Mouse (Mus musculus) left cerebral cortex, adult 18-20 months (tissue): ENCODE results near the gene Rps9. TPM values are rescaled to one million over a fixed set of nuclear protein-coding genes. Genes with fewer than 3 reads are reported as not detected.
"Not testable (repeated sequence)": the region's sequence is repeated elsewhere in the genome, so short reads cannot be mapped to it uniquely, and the experiment has no call there.

ENCODE experiments used
- DNase-seq, 2 experiments: peaks; one replicate each; pipeline ENCODE4 v3.0.0; 2021 to 2022; ENCODE audit warnings: low spot score in 2 of 2, mixed read lengths in 1 of 2
- total RNA-seq, 2 experiments: library from RNA; stranded (reverse); gene quantifications; 2 replicates each; pipeline ENCODE4 v1.2.3; 2021

Rps9 gene
- total RNA-seq, 2 experiments from 2014 or later = 337 to 359 TPM

GRCm38 (mm10) chr7:3694076-3694948 lies 9.5 kb upstream of the Rps9 start:
- peak in 1 of 2 experiments; percentile 44 for DNase-seq

DNA sequence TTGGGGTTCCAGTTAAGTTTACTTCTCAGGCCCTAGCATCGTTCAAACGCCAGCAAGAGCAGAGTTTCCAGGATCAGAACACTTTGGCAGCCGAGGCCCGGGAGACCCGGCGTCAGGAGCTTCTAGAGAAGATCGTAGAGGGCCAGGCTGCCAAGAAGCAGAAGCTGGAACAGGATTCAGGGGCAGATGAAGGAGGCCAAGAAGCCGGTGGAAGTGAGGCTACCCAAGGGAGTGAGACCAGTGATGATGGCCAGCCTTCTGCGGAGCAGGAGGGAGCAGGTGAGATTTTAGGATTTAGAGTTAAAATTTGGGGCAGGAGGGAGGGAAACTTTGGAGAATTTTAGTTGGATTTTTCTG lies 8.9 kb upstream of the Rps9 start:
- DNase-seq = not testable (repeated sequence)

- no peak for DNase-seq
Measured at GRCm38 (mm10) chr7:3698471-3698870, 5.3 kb upstream of the Rps9 start.

- DNase-seq = no peak
Measured at GRCm38 (mm10) chr7:3703148-3703878, 480 bp upstream of the Rps9 start.

DNA sequence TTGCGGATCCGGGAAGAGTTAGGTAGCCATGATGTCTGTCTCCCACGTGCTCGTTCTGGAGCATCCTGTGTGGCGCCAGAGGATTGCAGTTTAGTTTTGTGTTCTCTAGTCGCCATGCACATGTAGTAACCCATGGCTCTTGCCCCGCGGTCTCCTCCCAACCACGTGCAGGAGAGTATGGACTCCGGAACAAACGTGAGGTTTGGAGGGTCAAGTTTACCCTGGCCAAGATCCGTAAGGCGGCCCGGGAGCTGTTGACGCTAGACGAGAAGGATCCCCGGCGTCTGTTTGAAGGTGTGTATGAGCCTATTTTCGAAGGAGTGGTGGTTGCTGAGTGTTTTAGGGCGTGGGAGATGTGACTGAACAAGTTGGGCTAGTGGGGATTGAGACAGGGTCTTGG lies 682 bp downstream of the Rps9 start:
- no peak for DNase-seq

DNA sequence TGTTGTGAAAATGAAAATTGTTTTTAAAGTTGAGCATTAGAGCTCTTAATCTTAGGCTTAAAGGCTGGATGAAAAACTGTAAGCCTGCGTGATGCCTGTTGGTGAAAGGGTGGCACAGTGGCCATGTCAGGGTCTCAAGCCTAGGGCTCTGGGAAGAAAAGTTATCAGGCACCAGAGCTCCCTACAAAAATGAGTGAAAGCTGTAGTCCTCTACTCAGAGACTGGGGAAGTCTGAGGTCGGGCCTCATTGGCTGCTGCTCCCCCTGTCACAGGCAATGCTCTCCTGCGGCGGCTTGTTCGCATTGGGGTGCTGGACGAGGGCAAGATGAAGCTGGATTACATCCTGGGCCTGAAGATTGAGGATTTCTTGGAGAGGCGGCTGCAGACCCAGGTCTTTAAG lies 1.7 kb downstream of the Rps9 start:
- not testable (repeated sequence) for DNase-seq

- no peak for DNase-seq
Measured at GRCm38 (mm10) chr7:3705911-3706310, 2.1 kb downstream of the Rps9 start.

GRCm38 (mm10) chr7:3706343-3706934 lies 2.6 kb downstream of the Rps9 start:
- DNase-seq = no peak

DNA sequence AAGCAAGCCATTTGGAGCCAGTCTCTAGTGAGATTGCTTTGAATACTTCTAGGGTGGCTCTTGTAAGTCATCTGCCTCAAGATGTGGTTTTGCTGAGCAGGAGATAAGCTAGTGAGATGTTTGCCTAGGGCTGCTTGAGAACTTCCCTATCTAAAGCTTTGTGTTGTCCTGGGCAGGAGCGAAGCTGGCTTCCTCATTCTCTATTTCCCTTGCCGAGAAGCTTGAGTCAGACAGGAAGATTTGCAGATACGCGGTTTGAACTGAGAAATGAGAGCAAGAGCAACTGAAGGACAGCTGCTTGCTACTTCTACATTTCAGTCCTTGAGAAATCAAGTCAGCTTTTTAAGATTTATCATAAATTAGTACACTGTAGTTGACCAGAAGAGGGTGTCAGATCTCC lies 3.2 kb downstream of the Rps9 start:
- no peak for DNase-seq

- no peak for DNase-seq
Measured at GRCm38 (mm10) chr7:3707568-3708413, 4.0 kb downstream of the Rps9 start.

GRCm38 (mm10) chr7:3708447-3708980 lies 4.7 kb downstream of the Rps9 start:
- DNase-seq = not testable (repeated sequence)

DNA sequence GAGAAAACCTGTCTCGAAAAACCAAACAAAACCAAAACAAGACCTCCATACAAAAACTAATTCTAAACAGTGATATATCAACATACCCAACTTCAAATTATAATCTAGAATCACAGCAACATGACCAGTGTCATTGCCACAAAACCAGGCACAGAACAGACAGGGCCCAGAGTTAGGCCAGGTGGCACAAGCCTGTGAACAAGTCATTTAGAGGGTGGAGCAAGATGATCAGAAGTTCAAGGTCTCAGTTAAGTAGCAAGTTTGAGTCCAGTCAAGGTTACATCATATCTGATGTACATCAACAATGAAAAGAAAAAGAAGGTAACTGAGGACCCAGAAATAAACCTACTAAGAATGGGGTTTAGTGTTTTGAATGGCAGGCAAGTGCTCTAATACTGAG lies 5.2 kb downstream of the Rps9 start:
- no peak for DNase-seq

GRCm38 (mm10) chr7:3712264-3712942 lies 8.6 kb downstream of the Rps9 start:
- no peak for DNase-seq

- DNase-seq = no peak
Measured at GRCm38 (mm10) chr7:3715249-3715648, 11.5 kb downstream of the Rps9 start.

- not testable (repeated sequence) for DNase-seq
Measured at GRCm38 (mm10) chr7:3720268-3720667, 16.5 kb downstream of the Rps9 start, which contains the start of gene Pirb. Pirb (minus strand) TSS chr7:3720391.

DNA sequence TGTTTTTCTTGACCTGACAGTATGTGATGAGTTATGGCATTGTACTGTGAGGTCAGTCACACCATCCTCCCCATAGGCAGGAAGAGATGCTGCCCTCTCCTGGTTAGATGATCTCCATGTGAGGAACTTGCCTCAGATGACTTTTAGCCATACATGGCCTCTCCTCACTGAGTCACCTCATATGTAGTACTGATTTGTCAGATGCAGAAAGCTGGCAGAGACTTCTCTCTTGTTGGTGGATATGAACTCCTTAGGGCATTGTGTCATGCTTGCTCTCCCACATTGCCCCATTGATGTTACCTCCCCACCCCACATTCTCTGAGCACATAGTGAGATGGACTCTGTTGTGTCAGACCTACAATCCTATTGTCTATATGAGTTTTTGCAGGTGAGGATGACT lies 21.7 kb downstream of the Rps9 start:
- not testable (repeated sequence) for DNase-seq

GRCm38 (mm10) chr7:3732675-3733074 lies 28.9 kb downstream of the Rps9 start:
- DNase-seq = not testable (repeated sequence)
